Mouse (Mus musculus): Measurements from ENCODE around the gene Tmem42. TPM values are rescaled to one million over a fixed set of nuclear protein-coding genes. Genes with fewer than 3 reads are reported as not detected.

Gene Tmem42
- polyA plus RNA-seq (2016; fragmentation: Nextera tagmentation; extraction: Ambion mirVana): 18.6 and 20.3 TPM in 2 replicates

GRCm38 (mm10) chr9:123020995-123021631 is at the start of gene Tmem42:
TSS of gene Tmem42 (plus strand) at chr9:123021326.
- Histone ChIP-seq H3K27ac (replicated peaks) (peak within 1 kb of the TSS; percentile 94), H3K27me3 (ENCODE audit: low read depth, poor library complexity, severe bottlenecking) (no peaks in the 10 kb centered on the region), H3K4me1 (peaks cover 18% of the 10 kb centered on the region), H3K36me3 (peaks cover 28% of the 10 kb centered on the region), H3K4me3 (peak within 1 kb of the TSS; percentile 84), H3K9me3 (replicated peaks) (no peaks in the 10 kb centered on the region)
- DNase-seq (ENCODE audit: low spot score): peak; percentile 88
- under 1% methylated on average over 58 of the region's 69 CpGs for WGBS

GRCm38 (mm10) chr9:122998406-122999192 is 22.5 kb upstream of the Tmem42 start:
- Histone ChIP-seq H3K36me3 (peaks cover 97% of the 10 kb centered on the region), H3K4me1 (no peaks in the 10 kb centered on the region), H3K9me3 (replicated peaks) (no peaks in the 10 kb centered on the region), H3K27me3 (ENCODE audit: low read depth, poor library complexity, severe bottlenecking) (no peaks in the 10 kb centered on the region), H3K27ac (replicated peaks) (no peak overlapping the region), H3K4me3 (no peak overlapping the region)
- no peak for DNase-seq (ENCODE audit: low spot score)
- 95% methylated on average over 10 of the region's 10 CpGs for WGBS

- H3K4me1 ChIP-seq: no peaks in the 10 kb centered on the region
- H3K9me3 ChIP-seq (replicated peaks): no peaks in the 10 kb centered on the region
- H3K36me3 ChIP-seq: peaks cover 97% of the 10 kb centered on the region
- WGBS: 95% methylated on average over 4 of the region's 4 CpGs
- no peak overlapping the region for H3K4me3 ChIP-seq
- no peak for DNase-seq (ENCODE audit: low spot score)
- H3K27ac ChIP-seq (replicated peaks): no peak overlapping the region
- H3K27me3 ChIP-seq (ENCODE audit: low read depth, poor library complexity, severe bottlenecking): no peaks in the 10 kb centered on the region
Observed at GRCm38 (mm10) chr9:122999193-122999586, 21.9 kb upstream of the Tmem42 start.

- no peak for DNase-seq (ENCODE audit: low spot score)
- Histone ChIP-seq H3K27ac (replicated peaks) (no peak overlapping the region), H3K9me3 (replicated peaks) (no peaks in the 10 kb centered on the region), H3K36me3 (peaks cover 100% of the 10 kb centered on the region), H3K4me1 (no peaks in the 10 kb centered on the region), H3K27me3 (ENCODE audit: low read depth, poor library complexity, severe bottlenecking) (no peaks in the 10 kb centered on the region), H3K4me3 (no peak overlapping the region)
- WGBS: 92% methylated on average over 2 of the region's 2 CpGs
Observed at GRCm38 (mm10) chr9:123004718-123005117, 16.4 kb upstream of the Tmem42 start.

GRCm38 (mm10) chr9:123006071-123006470 is 15.1 kb upstream of the Tmem42 start:
- 90% methylated on average over 6 of the region's 6 CpGs for WGBS
- H3K27me3 ChIP-seq (ENCODE audit: low read depth, poor library complexity, severe bottlenecking): no peaks in the 10 kb centered on the region
- no peak overlapping the region for H3K27ac ChIP-seq (replicated peaks)
- no peaks in the 10 kb centered on the region for H3K9me3 ChIP-seq (replicated peaks)
- no peak for DNase-seq (ENCODE audit: low spot score)
- peaks cover 100% of the 10 kb centered on the region for H3K36me3 ChIP-seq
- H3K4me3 ChIP-seq: no peak overlapping the region
- H3K4me1 ChIP-seq: no peaks in the 10 kb centered on the region

- Histone ChIP-seq H3K27ac (replicated peaks) (peak overlapping the region; percentile 94), H3K4me1 (peaks cover 18% of the 10 kb centered on the region), H3K9me3 (replicated peaks) (no peaks in the 10 kb centered on the region), H3K4me3 (peak overlapping the region; percentile 84), H3K36me3 (peaks cover 21% of the 10 kb centered on the region), H3K27me3 (ENCODE audit: low read depth, poor library complexity, severe bottlenecking) (no peaks in the 10 kb centered on the region)
- WGBS: 42% methylated on average over 19 of the region's 24 CpGs
- DNase-seq (ENCODE audit: low spot score): no peak
Observed at GRCm38 (mm10) chr9:123021636-123022379, 682 bp downstream of the Tmem42 start.

- DNase-seq (ENCODE audit: low spot score): no peak
- WGBS: 81% methylated on average over 2 of the region's 2 CpGs
- Histone ChIP-seq H3K27ac (replicated peaks) (no peak overlapping the region), H3K4me1 (peaks cover 18% of the 10 kb centered on the region), H3K27me3 (ENCODE audit: low read depth, poor library complexity, severe bottlenecking) (no peaks in the 10 kb centered on the region), H3K9me3 (replicated peaks) (no peaks in the 10 kb centered on the region), H3K36me3 (no peaks in the 10 kb centered on the region), H3K4me3 (no peak overlapping the region)
Observed at GRCm38 (mm10) chr9:123024201-123024600, 3.1 kb downstream of the Tmem42 start.

GRCm38 (mm10) chr9:123031496-123032246 is 10.5 kb downstream of the Tmem42 start:
- 92% methylated on average over 13 of the region's 13 CpGs for WGBS
- H3K27me3 ChIP-seq (ENCODE audit: low read depth, poor library complexity, severe bottlenecking): no peaks in the 10 kb centered on the region
- H3K9me3 ChIP-seq (replicated peaks): no peaks in the 10 kb centered on the region
- H3K27ac ChIP-seq (replicated peaks): no peak overlapping the region
- peaks cover 7% of the 10 kb centered on the region for H3K4me1 ChIP-seq
- no peak for DNase-seq (ENCODE audit: low spot score)
- H3K4me3 ChIP-seq: no peak overlapping the region
- no peaks in the 10 kb centered on the region for H3K36me3 ChIP-seq

- peaks cover 7% of the 10 kb centered on the region for H3K4me1 ChIP-seq
- H3K36me3 ChIP-seq: no peaks in the 10 kb centered on the region
- no peaks in the 10 kb centered on the region for H3K9me3 ChIP-seq (replicated peaks)
- no peak within 1 kb of the TSS for H3K27ac ChIP-seq (replicated peaks)
- 86% methylated on average over 4 of the region's 4 CpGs for WGBS
- H3K27me3 ChIP-seq (ENCODE audit: low read depth, poor library complexity, severe bottlenecking): no peaks in the 10 kb centered on the region
- H3K4me3 ChIP-seq: no peak within 1 kb of the TSS
- DNase-seq (ENCODE audit: low spot score): no peak
Observed at GRCm38 (mm10) chr9:123034426-123034825, 13.3 kb downstream of the Tmem42 start, which contains the start of gene Tgm4. TSS of gene Tgm4 (plus strand) at chr9:123034726.

GRCm38 (mm10) chr9:123047665-123048064 is 26.5 kb downstream of the Tmem42 start:
- no peak for DNase-seq (ENCODE audit: low spot score)
- WGBS: 76% methylated on average over 1 of the region's 1 CpGs

GRCm38 (mm10) chr9:123058724-123059292 is 37.7 kb downstream of the Tmem42 start:
- Histone ChIP-seq H3K9me3 (replicated peaks) (no peaks in the 10 kb centered on the region), H3K27ac (replicated peaks) (no peak overlapping the region), H3K27me3 (ENCODE audit: low read depth, poor library complexity, severe bottlenecking) (no peaks in the 10 kb centered on the region), H3K36me3 (no peaks in the 10 kb centered on the region), H3K4me1 (no peaks in the 10 kb centered on the region), H3K4me3 (no peak overlapping the region)
- DNase-seq (ENCODE audit: low spot score): no peak

More at GRCm38 (mm10) chr9:123047665-123048064, 26.5 kb downstream of the Tmem42 start:
- Histone ChIP-seq H3K4me1 (no peaks in the 10 kb centered on the region), H3K4me3 (no peak overlapping the region), H3K36me3 (no peaks in the 10 kb centered on the region), H3K27ac (replicated peaks) (no peak overlapping the region), H3K9me3 (replicated peaks) (no peaks in the 10 kb centered on the region), H3K27me3 (ENCODE audit: low read depth, poor library complexity, severe bottlenecking) (no peaks in the 10 kb centered on the region)

- H3K9me3 ChIP-seq (replicated peaks): no peaks in the 10 kb centered on the region
- H3K27me3 ChIP-seq (ENCODE audit: low read depth, poor library complexity, severe bottlenecking): no peaks in the 10 kb centered on the region
- no peaks in the 10 kb centered on the region for H3K4me1 ChIP-seq
- H3K4me3 ChIP-seq: no peak overlapping the region
- no peaks in the 10 kb centered on the region for H3K36me3 ChIP-seq
- DNase-seq (ENCODE audit: low spot score): no peak
- no peak overlapping the region for H3K27ac ChIP-seq (replicated peaks)
- 90% methylated on average over 3 of the region's 3 CpGs for WGBS
Observed at GRCm38 (mm10) chr9:123060172-123060571, 39.0 kb downstream of the Tmem42 start.
